Mouse (Mus musculus): ENCODE results near the gene Ypel1. TPM values are rescaled to one million over a fixed set of nuclear protein-coding genes. Genes with fewer than 3 reads are reported as not detected.
A peak's percentile ranks its signal among the peaks of the same experiment; 100 is the strongest.

The Ypel1 gene
- polyA plus RNA-seq (2014; fragmentation: Nextera tagmentation; extraction: Ambion mirVana), result 119 and 130 TPM in 2 replicates

DNA sequence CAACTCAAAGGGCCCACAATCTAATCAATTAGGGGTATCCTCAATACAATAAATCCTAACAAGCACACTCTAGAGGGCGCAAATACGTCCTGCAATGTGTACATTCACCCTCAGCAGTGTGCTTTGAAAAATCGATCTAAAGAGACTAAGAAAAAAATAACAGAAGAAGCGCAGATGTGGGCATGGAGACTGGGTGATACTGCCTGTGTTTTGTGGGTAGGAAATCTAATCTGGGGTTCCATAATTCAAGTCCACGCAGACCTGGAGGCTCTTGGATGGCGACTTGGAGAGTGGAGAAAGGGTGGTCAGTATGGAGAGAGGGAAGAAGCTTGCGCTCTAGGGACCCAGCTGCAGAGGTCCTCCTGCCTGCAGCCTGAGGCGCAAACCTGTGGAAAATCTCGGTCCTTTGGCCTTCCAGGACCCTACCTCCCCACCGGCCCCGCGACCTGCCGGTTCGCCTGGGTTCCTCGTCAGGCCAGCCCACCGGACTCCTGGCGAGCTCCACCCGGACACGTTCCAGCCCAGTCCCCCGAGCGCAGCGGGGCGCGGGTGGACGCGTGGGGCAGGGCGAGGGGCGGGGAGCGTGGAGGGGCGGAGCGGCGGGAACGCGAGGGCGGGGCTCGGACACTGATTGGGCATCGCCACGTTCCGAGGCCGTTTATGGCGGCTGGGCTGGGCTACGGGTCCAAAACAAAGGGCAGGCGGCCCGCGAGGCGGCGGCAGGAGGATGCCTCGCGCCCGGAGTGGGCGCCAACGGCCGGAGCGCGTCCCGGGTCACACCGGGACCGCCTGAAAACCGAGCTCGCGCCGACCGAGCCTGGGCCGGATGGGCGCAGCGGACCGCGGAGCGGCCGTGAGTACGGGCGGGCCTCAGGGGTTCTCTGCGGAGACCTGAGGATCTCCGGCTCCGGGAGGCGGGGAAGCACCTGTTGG, at the start of gene Ypel1:
TSS of gene Ypel1 (plus strand) at position 186 of the 933 bp plus-strand sequence.
- peak; percentile 96 for DNase-seq (ENCODE audit: low spot score)
- peak within 1 kb of the TSS; percentile 97 for H3K9ac ChIP-seq (ENCODE audit: low read length)
- WGBS, result under 1% methylated on average over 71 of the region's 76 CpGs
- peaks cover 6% of the 10 kb centered on the region; the same call in 1 of the 2 replicates for H3K36me3 ChIP-seq (ENCODE audit: control insufficient read depth, insufficient read depth, low read length)
- H3K27me3 ChIP-seq (ENCODE audit: control insufficient read depth, insufficient read depth, low read length), result no peaks in the 10 kb centered on the region
- peak within 1 kb of the TSS; percentile 86 for H3K4me3 ChIP-seq (ENCODE audit: low read depth, low read length)
- no peaks in the 10 kb centered on the region for H3K9me3 ChIP-seq (ENCODE audit: control insufficient read depth, low read length)
- peak within 1 kb of the TSS; percentile 73 for H3K4me2 ChIP-seq (ENCODE audit: low read depth, low read length, severe bottlenecking)
- ATAC-seq (replicated peaks; ENCODE audit: low FRiP score), result peak; percentile 97
- H3K4me1 ChIP-seq (replicated peaks; ENCODE audit: control insufficient read depth, insufficient read depth, low read length), result no peaks in the 10 kb centered on the region
- H3K27ac ChIP-seq (ENCODE audit: low read depth, low read length), result peak within 1 kb of the TSS; percentile 89

DNA sequence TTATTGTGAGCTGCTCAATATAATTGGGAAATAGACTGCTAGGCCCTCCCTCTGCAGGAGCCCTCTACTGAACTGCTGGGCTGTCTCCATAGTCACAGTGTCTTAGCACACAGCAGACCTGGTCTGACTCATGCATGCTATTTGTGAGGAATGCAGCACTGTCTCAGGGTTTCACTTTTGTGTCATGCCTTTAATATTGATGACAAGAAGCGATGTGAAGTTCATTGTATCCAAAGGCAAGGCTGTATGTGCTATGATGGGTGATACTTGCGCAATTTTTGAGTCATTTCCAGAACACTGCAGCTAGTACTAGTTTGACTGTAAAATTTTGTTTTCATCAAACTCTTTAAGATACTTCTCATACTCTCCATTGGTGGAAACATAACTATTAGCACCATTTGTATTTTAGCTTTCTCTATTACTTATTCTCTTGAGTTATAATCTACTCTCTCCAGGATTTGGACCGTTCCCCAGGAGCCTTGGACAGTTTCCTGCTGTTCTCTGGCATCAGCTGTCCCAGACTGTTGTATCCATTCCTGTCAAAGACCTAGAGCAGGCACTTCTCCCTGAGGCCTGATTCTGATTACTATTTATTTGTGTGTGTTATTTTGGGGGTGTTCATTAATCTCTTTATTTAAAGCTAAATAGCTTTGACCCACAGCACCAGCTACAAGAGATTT, 44.9 kb upstream of the Ypel1 start:
- no peaks in the 10 kb centered on the region for H3K4me1 ChIP-seq (replicated peaks; ENCODE audit: control insufficient read depth, insufficient read depth, low read length)

DNA sequence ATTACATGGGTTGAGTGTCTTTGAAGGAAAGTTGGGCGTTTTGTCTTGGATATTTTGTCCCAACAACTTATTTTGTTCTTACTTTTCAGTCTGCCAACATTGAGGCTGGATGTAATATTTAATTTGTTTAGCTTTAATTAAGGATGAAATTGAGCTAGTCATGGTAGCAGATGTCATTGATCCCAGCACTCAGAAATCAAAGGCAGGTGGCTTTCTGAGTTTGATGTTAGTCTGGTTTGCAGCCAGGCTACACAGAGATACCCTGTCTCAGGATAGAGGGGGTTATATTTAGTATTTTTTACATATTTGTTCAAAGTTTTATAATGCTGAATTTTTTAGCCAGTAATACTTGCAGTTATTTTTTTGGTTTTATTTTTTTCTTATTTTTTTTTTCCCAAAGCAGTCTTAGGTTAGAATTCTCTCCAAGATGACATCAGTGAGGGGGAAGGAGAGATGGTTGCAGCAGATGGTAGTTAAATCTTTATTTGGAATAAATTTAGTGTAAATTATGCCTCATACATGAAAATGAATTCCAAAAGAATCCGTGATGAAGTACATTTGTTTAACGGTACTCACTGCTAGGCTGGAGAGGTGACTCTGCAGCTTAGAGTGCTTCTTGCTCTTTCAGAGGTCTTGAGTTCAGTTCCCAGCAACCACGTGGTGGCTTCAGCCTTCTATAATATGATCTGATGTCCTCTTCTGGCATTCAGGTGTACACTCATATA, 39.4 kb upstream of the Ypel1 start:
- Histone ChIP-seq H3K9me3 (ENCODE audit: control insufficient read depth, low read length) (no peaks in the 10 kb centered on the region), H3K9ac (ENCODE audit: low read length) (no peak overlapping the region), H3K36me3 (ENCODE audit: control insufficient read depth, insufficient read depth, low read length) (no peaks in the 10 kb centered on the region; the same call in 1 of the 2 replicates), H3K27me3 (ENCODE audit: control insufficient read depth, insufficient read depth, low read length) (no peaks in the 10 kb centered on the region), H3K4me2 (ENCODE audit: low read depth, low read length, severe bottlenecking) (no peak overlapping the region), H3K4me1 (replicated peaks; ENCODE audit: control insufficient read depth, insufficient read depth, low read length) (no peaks in the 10 kb centered on the region), H3K27ac (ENCODE audit: low read depth, low read length) (no peak overlapping the region), H3K4me3 (ENCODE audit: low read depth, low read length) (no peak overlapping the region)
- ATAC-seq (replicated peaks; ENCODE audit: low FRiP score) (no peak), DNase-seq (ENCODE audit: low spot score) (no peak)
- WGBS, result 88% methylated on average over 4 of the region's 4 CpGs

More for the DNA sequence above, 44.9 kb upstream of the Ypel1 start:
- Histone ChIP-seq H3K27ac (ENCODE audit: low read depth, low read length) (no peak overlapping the region), H3K4me3 (ENCODE audit: low read depth, low read length) (no peak overlapping the region), H3K4me2 (ENCODE audit: low read depth, low read length, severe bottlenecking) (no peak overlapping the region), H3K9me3 (ENCODE audit: control insufficient read depth, low read length) (no peaks in the 10 kb centered on the region), H3K27me3 (ENCODE audit: control insufficient read depth, insufficient read depth, low read length) (no peaks in the 10 kb centered on the region), H3K9ac (ENCODE audit: low read length) (no peak overlapping the region), H3K36me3 (ENCODE audit: control insufficient read depth, insufficient read depth, low read length) (peaks cover 7% of the 10 kb centered on the region; the same call in 1 of the 2 replicates)
- DNase-seq (ENCODE audit: low spot score), result no peak
- WGBS, result 96% methylated on average over 3 of the region's 3 CpGs
- ATAC-seq (replicated peaks; ENCODE audit: low FRiP score), result no peak

DNA sequence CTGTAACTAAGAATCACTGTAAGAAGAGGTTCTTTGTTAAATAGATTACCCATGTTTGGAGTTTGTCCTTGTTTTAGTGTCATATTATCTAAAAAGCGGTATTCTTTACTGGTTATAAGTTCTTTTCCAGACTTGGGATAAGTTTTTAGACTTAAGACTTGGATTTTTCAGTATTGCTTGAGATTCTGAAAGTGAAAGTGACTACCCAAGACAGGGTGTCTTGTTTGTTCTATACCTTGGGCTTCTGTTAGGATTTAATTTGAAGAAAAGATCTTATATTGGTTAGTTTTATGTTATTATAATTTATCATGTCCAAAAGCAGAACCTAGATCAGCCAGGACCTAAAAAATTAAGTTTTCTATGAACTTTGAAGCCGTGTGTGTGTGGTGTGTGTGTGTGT, 35.7 kb upstream of the Ypel1 start:
- 97% methylated on average over 2 of the region's 2 CpGs for WGBS
- H3K4me1 ChIP-seq (replicated peaks; ENCODE audit: control insufficient read depth, insufficient read depth, low read length), result no peaks in the 10 kb centered on the region

DNA sequence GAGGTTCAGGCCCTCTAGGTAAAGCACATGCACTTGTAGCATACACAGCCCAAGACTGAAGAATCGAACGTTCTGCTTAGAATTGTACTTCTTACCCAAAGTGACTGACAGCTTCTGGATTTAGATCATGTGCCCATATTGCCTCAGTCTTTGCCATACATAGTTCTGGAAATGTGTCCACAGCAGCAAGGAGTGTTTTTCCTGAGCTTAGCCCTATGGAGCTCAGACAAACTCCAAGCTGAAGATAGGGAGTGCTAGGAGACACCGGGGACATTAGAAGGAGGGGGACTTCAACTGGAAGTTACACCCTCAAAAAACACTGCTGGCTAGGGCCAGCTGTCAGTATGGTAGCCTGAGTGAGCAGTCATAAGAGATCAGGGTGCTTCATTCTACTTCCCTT, 28.8 kb upstream of the Ypel1 start:
- H3K9ac ChIP-seq (ENCODE audit: low read length), result no peak overlapping the region
- ATAC-seq (replicated peaks; ENCODE audit: low FRiP score) (no peak), DNase-seq (ENCODE audit: low spot score) (no peak)
- H3K4me2 ChIP-seq (ENCODE audit: low read depth, low read length, severe bottlenecking), result no peak overlapping the region
- H3K27ac ChIP-seq (ENCODE audit: low read depth, low read length), result no peak overlapping the region
- over 99% methylated on average over 3 of the region's 3 CpGs for WGBS
- no peaks in the 10 kb centered on the region for H3K27me3 ChIP-seq (ENCODE audit: control insufficient read depth, insufficient read depth, low read length)
- no peaks in the 10 kb centered on the region for H3K4me1 ChIP-seq (replicated peaks; ENCODE audit: control insufficient read depth, insufficient read depth, low read length)
- peaks cover 8% of the 10 kb centered on the region; the same call in 1 of the 2 replicates for H3K36me3 ChIP-seq (ENCODE audit: control insufficient read depth, insufficient read depth, low read length)
- no peak overlapping the region for H3K4me3 ChIP-seq (ENCODE audit: low read depth, low read length)
- H3K9me3 ChIP-seq (ENCODE audit: control insufficient read depth, low read length), result no peaks in the 10 kb centered on the region

More for the DNA sequence above, 35.7 kb upstream of the Ypel1 start:
- Histone ChIP-seq H3K9ac (ENCODE audit: low read length) (no peak overlapping the region), H3K36me3 (ENCODE audit: control insufficient read depth, insufficient read depth, low read length) (no peaks in the 10 kb centered on the region; the same call in 1 of the 2 replicates), H3K27ac (ENCODE audit: low read depth, low read length) (no peak overlapping the region), H3K9me3 (ENCODE audit: control insufficient read depth, low read length) (no peaks in the 10 kb centered on the region), H3K27me3 (ENCODE audit: control insufficient read depth, insufficient read depth, low read length) (no peaks in the 10 kb centered on the region), H3K4me2 (ENCODE audit: low read depth, low read length, severe bottlenecking) (no peak overlapping the region), H3K4me3 (ENCODE audit: low read depth, low read length) (no peak overlapping the region)
- ATAC-seq (replicated peaks; ENCODE audit: low FRiP score), result no peak
- DNase-seq (ENCODE audit: low spot score), result no peak

DNA sequence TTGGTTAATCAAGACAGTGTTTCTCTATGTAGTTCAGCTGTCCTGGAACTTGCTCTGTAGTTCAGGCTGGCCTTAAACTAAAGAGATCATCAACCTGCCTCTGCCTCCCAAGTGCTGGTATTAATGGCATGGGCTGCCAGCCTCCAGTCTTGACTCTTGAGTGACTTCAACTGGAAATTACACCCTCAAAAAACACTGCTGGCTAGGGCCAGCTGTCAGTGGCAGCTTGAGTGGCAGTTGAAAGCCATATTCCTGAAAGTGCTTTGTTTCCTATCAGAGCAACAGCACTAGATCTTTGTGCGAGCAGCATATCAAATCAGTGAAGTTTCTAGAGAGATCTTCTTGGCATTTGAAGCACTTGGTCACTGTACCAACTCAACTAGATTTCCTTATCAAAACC, 28.1 kb upstream of the Ypel1 start:
- 93% methylated on average over 1 of the region's 1 CpGs for WGBS
- peaks cover 8% of the 10 kb centered on the region; the same call in 1 of the 2 replicates for H3K36me3 ChIP-seq (ENCODE audit: control insufficient read depth, insufficient read depth, low read length)

DNA sequence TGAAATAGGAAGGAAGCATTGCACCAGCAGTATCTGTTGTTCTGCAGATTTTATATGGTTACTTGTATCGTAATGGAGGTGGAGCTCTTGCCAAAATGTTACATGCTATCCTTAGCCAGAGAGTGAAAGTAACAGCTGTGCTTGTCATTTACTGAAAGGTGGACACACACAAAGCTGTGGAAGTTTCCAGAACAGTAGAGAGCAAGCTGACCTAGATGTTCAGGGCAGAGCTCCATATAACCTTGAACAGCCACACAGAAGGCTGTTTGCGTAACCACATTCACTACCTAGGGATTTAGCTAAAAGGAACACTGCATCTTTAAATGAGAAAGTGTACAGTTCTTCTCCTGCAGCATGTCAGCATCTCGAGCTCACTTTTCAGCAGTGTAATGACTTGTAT, 25.2 kb upstream of the Ypel1 start:
- Histone ChIP-seq H3K9ac (ENCODE audit: low read length) (no peak overlapping the region), H3K4me2 (ENCODE audit: low read depth, low read length, severe bottlenecking) (no peak overlapping the region), H3K4me1 (replicated peaks; ENCODE audit: control insufficient read depth, insufficient read depth, low read length) (no peaks in the 10 kb centered on the region), H3K36me3 (ENCODE audit: control insufficient read depth, insufficient read depth, low read length) (peaks cover 8% of the 10 kb centered on the region; the same call in 1 of the 2 replicates), H3K4me3 (ENCODE audit: low read depth, low read length) (no peak overlapping the region), H3K27ac (ENCODE audit: low read depth, low read length) (no peak overlapping the region), H3K27me3 (ENCODE audit: control insufficient read depth, insufficient read depth, low read length) (no peaks in the 10 kb centered on the region), H3K9me3 (ENCODE audit: control insufficient read depth, low read length) (no peaks in the 10 kb centered on the region)
- ATAC-seq (replicated peaks; ENCODE audit: low FRiP score) (no peak), DNase-seq (ENCODE audit: low spot score) (no peak)
- 93% methylated on average over 3 of the region's 3 CpGs for WGBS

More for the DNA sequence above, 28.1 kb upstream of the Ypel1 start:
- no peak overlapping the region for H3K27ac ChIP-seq (ENCODE audit: low read depth, low read length)
- no peaks in the 10 kb centered on the region for H3K9me3 ChIP-seq (ENCODE audit: control insufficient read depth, low read length)
- no peaks in the 10 kb centered on the region for H3K27me3 ChIP-seq (ENCODE audit: control insufficient read depth, insufficient read depth, low read length)
- no peak for DNase-seq (ENCODE audit: low spot score)
- H3K4me1 ChIP-seq (replicated peaks; ENCODE audit: control insufficient read depth, insufficient read depth, low read length), result no peaks in the 10 kb centered on the region
- H3K4me3 ChIP-seq (ENCODE audit: low read depth, low read length), result no peak overlapping the region
- H3K9ac ChIP-seq (ENCODE audit: low read length), result no peak overlapping the region
- ATAC-seq (replicated peaks; ENCODE audit: low FRiP score), result no peak
- no peak overlapping the region for H3K4me2 ChIP-seq (ENCODE audit: low read depth, low read length, severe bottlenecking)

DNA sequence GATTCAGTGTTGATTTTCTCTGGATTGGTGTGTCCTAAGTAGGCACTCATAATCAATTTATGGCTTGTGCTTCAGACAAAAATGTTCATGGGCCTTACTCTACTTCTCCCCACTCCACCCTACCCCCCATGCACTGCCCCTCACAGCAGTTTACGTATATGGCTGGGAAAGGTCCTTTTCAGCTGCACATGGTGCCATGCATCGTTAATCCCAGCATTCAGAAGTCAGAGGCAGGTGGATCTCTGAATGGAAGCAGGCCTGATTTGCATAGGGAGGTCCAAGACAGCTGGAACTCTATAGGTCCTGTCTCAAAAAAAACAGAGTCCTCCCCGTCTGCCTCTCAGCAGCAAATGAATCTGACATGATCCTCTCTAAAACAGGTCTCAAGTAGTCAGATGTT, 24.2 kb upstream of the Ypel1 start:
- H3K4me3 ChIP-seq (ENCODE audit: low read depth, low read length), result no peak overlapping the region
- no peak overlapping the region for H3K27ac ChIP-seq (ENCODE audit: low read depth, low read length)
- ATAC-seq (replicated peaks; ENCODE audit: low FRiP score) (no peak), DNase-seq (ENCODE audit: low spot score) (no peak)
- H3K9ac ChIP-seq (ENCODE audit: low read length), result no peak overlapping the region
- no peaks in the 10 kb centered on the region for H3K9me3 ChIP-seq (ENCODE audit: control insufficient read depth, low read length)
- H3K36me3 ChIP-seq (ENCODE audit: control insufficient read depth, insufficient read depth, low read length), result peaks cover 5% of the 10 kb centered on the region; the same call in 1 of the 2 replicates
- H3K4me2 ChIP-seq (ENCODE audit: low read depth, low read length, severe bottlenecking), result no peak overlapping the region
- H3K4me1 ChIP-seq (replicated peaks; ENCODE audit: control insufficient read depth, insufficient read depth, low read length), result no peaks in the 10 kb centered on the region
- 55% methylated on average over 3 of the region's 3 CpGs for WGBS
- no peaks in the 10 kb centered on the region for H3K27me3 ChIP-seq (ENCODE audit: control insufficient read depth, insufficient read depth, low read length)
